Mouse (Mus musculus) kidney, postnatal 0 days (tissue): ENCODE measurements at regions not wholly inside any gene's neighbourhood (a gene's known extent, or its start where the extent isn't known, plus 50 kb on each side); places are given as distances from the start of the nearest gene placed in this dataset.

ENCODE experiments used
- ATAC-seq: fragments of 200-750 bp; cut with Nextera tagmentation; replicated peaks from 2 replicates; pipeline ENCODE4 v1.8.0; 2017; ENCODE audit warnings: low read depth, moderate number of reproducible peaks, moderate TSS enrichment, moderate library complexity; ENCODE audit not compliant: low FRiP score
- DNase-seq: peaks from one replicate; pipeline ENCODE4 v3.0.0-alpha.2; 2016; ENCODE audit warnings: low spot score
- H3K27ac ChIP-seq: fragments of 300-500 bp; sonication (generic); 2 replicates; pipeline ENCODE4 v1.5.1; 2014; ENCODE audit warnings: mild to moderate bottlenecking
- H3K27me3 ChIP-seq: fragments of 300-500 bp; sonication (generic); 2 replicates; pipeline ENCODE4 v1.6.1; 2014; ENCODE audit warnings: low read length, mixed read lengths; ENCODE audit not compliant: insufficient read depth
- H3K36me3 ChIP-seq: fragments of 300-500 bp; sonication (generic); 2 replicates; pipeline ENCODE4 v1.6.1; 2014; ENCODE audit warnings: low read length, mixed read lengths; ENCODE audit not compliant: insufficient read depth
- H3K4me1 ChIP-seq: fragments of 300-500 bp; sonication (generic); replicated peaks from 2 replicates; pipeline ENCODE4 v1.6.1; 2014; ENCODE audit warnings: antibody characterized with exemption, low read length, mixed read lengths; ENCODE audit not compliant: insufficient read depth
- H3K4me2 ChIP-seq: fragments of 300-500 bp; sonication (generic); 2 replicates; pipeline ENCODE4 v1.6.1; 2014; ENCODE audit warnings: mild to moderate bottlenecking, low read length, moderate library complexity, mixed read lengths
- H3K4me3 ChIP-seq: fragments of 300-500 bp; sonication (generic); replicated peaks from 2 replicates; pipeline ENCODE4 v1.5.1; 2014; ENCODE audit warnings: low read depth, low read length
- H3K9ac ChIP-seq: fragments of 300-500 bp; sonication (generic); 2 replicates; pipeline ENCODE4 v1.6.1; 2014; ENCODE audit warnings: low read depth, low read length
- H3K9me3 ChIP-seq: fragments of 300-500 bp; sonication (generic); replicated peaks from 2 replicates; pipeline ENCODE4 v1.6.1; 2016; ENCODE audit warnings: low read length, inconsistent platforms, mixed read lengths
- CTCF ChIP-seq: IDR thresholded peaks from 2 replicates; pipeline ENCODE4 v1.5.1; 2016; ENCODE audit warnings: antibody characterized with exemption, low read depth, mild to moderate bottlenecking, moderate library complexity
- WGBS: fragments of 180-500 bp; shearing (Covaris S2); extraction: QIAGEN DNeasy Blood & Tissue Kit; methylation state at CpG from one replicate; pipeline ENCODE4 v1.1.7; 2014; 5-methylcytosine and 5-hydroxymethylcytosine counted together

- Histone ChIP-seq H3K4me2 (no peak overlapping the region), H3K9ac (no peak overlapping the region), H3K27me3 (no peaks in the 10 kb centered on the region), H3K27ac (no peak overlapping the region), H3K9me3 (no peaks in the 10 kb centered on the region), H3K36me3 (no peaks in the 10 kb centered on the region), H3K4me3 (no peak overlapping the region), H3K4me1 (no peaks in the 10 kb centered on the region)
- ATAC-seq: no peak
- 43% methylated on average over 5 of the region's 5 CpGs for WGBS
- DNase-seq: peak; percentile 66
- peak; percentile 71 for TF ChIP-seq CTCF
Measured at GRCm38 (mm10) chr15:17195439-17195838, 466.9 kb downstream of the Cdh9 start.

GRCm38 (mm10) chr15:17204739-17205138 lies 476.2 kb downstream of the Cdh9 start:
- WGBS: 60% methylated on average over 2 of the region's 2 CpGs
- Histone ChIP-seq H3K4me2 (no peak overlapping the region), H3K36me3 (no peaks in the 10 kb centered on the region), H3K4me3 (no peak overlapping the region), H3K27ac (no peak overlapping the region), H3K9ac (no peak overlapping the region), H3K4me1 (no peaks in the 10 kb centered on the region), H3K9me3 (no peaks in the 10 kb centered on the region), H3K27me3 (no peaks in the 10 kb centered on the region)
- DNase-seq (no peak), ATAC-seq (no peak)
- TF ChIP-seq CTCF: no peak

GRCm38 (mm10) chr15:17245096-17245495 lies 516.5 kb downstream of the Cdh9 start:
- no peak overlapping the region for H3K9ac ChIP-seq
- H3K27me3 ChIP-seq: no peaks in the 10 kb centered on the region
- H3K9me3 ChIP-seq: no peaks in the 10 kb centered on the region
- no peaks in the 10 kb centered on the region for H3K4me1 ChIP-seq
- TF ChIP-seq CTCF: no peak
- H3K27ac ChIP-seq: no peak overlapping the region
- DNase-seq (peak; percentile 54), ATAC-seq (no peak; the same call in 1 of the 2 replicates)
- H3K4me3 ChIP-seq: no peak overlapping the region
- no peaks in the 10 kb centered on the region for H3K36me3 ChIP-seq
- H3K4me2 ChIP-seq: no peak overlapping the region
- whole genome bisulfite sequencing: 58% methylated on average over 3 of the region's 3 CpGs

- Histone ChIP-seq H3K4me1 (no peaks in the 10 kb centered on the region), H3K4me2 (no peak overlapping the region), H3K27ac (no peak overlapping the region), H3K9ac (no peak overlapping the region), H3K9me3 (no peaks in the 10 kb centered on the region), H3K27me3 (no peaks in the 10 kb centered on the region), H3K4me3 (no peak overlapping the region), H3K36me3 (no peaks in the 10 kb centered on the region)
- TF ChIP-seq CTCF: no peak
- DNase-seq (no peak), ATAC-seq (no peak)
- WGBS: 90% methylated on average over 5 of the region's 5 CpGs
Measured at GRCm38 (mm10) chr15:17289221-17289620, 560.7 kb downstream of the Cdh9 start.
